Mouse (Mus musculus): ENCODE data around the gene Pomt1.

GRCm38 (mm10) chr2:32283986-32284385 is 47.6 kb downstream of the Pomt1 start:
- TF ChIP-seq CTCF (IDR thresholded peaks at IDR 0.05; ENCODE audit: extremely low read depth, insufficient read length, insufficient replicate concordance, low read depth, low read length) (no peak), POLR2A (IDR thresholded peaks at IDR 0.05; ENCODE audit: low read depth, low read length) (no peak)
